Mouse (Mus musculus) kidney, adult 2 months (tissue): ENCODE measurements around the gene Cd109. TPM values are rescaled to one million over a fixed set of nuclear protein-coding genes. Genes with fewer than 3 reads are reported as not detected.

Source experiments
- DNase-seq: peaks from one replicate; pipeline ENCODE4 v3.0.0; 2021
- H3K27ac ChIP-seq: fragments of 200-500 bp; 2 replicates; pipeline ENCODE4 v1.5.1; 2012; ENCODE audit warnings: low read depth, low read length, control low read depth, inconsistent platforms; ENCODE audit not compliant: insufficient read depth
- H3K27me3 ChIP-seq: fragments of 200-500 bp; replicated peaks from 2 replicates; pipeline ENCODE4 v1.6.1; 2012; ENCODE audit warnings: mild to moderate bottlenecking, moderate library complexity, low read length, inconsistent platforms; ENCODE audit not compliant: control insufficient read depth, insufficient read depth
- H3K36me3 ChIP-seq: fragments of 200-500 bp; 2 replicates; pipeline ENCODE4 v1.6.1; 2012; ENCODE audit warnings: mild to moderate bottlenecking, moderate library complexity, low read length, inconsistent platforms; ENCODE audit not compliant: control insufficient read depth, insufficient read depth
- H3K4me1 ChIP-seq: fragments of 200-500 bp; 2 replicates; pipeline ENCODE4 v1.6.1; 2011; ENCODE audit warnings: low read length; ENCODE audit not compliant: control insufficient read depth, insufficient read depth
- H3K4me3 ChIP-seq: fragments of 200-500 bp; 2 replicates; pipeline ENCODE4 v1.5.1; 2011; ENCODE audit warnings: mild to moderate bottlenecking, low read depth, low read length, control low read depth; ENCODE audit not compliant: insufficient read depth
- CTCF ChIP-seq: fragments of 200-500 bp; conservative IDR thresholded peaks from 2 replicates; pipeline ENCODE4 v1.5.1; 2011; ENCODE audit warnings: low read depth, mild to moderate bottlenecking, control low read depth, low read length, moderate library complexity, mixed read lengths; ENCODE audit not compliant: insufficient read depth, insufficient read length
- POLR2A ChIP-seq: fragments of 200-500 bp; IDR thresholded peaks from one replicate; pipeline ENCODE4 v1.6.1; 2011; ENCODE audit warnings: low read depth, low read length, control low read depth
- WGBS: fragments of 180-500 bp; shearing (Covaris S2); methylation state at CpG from one replicate; pipeline ENCODE4 v1.1.7; 2018; 5-methylcytosine and 5-hydroxymethylcytosine counted together
- polyA plus RNA-seq: library from polyadenylated mRNA; depleted of rRNA; stranded (reverse); fragments of >200 nt; gene quantifications from 2 replicates; pipeline ENCODE4 v1.2.3, GENCODE M21; 2012; rRNA removed

The Cd109 gene
- polyA plus RNA-seq = 0.30 and 0.33 TPM in 2 replicates

DNA sequence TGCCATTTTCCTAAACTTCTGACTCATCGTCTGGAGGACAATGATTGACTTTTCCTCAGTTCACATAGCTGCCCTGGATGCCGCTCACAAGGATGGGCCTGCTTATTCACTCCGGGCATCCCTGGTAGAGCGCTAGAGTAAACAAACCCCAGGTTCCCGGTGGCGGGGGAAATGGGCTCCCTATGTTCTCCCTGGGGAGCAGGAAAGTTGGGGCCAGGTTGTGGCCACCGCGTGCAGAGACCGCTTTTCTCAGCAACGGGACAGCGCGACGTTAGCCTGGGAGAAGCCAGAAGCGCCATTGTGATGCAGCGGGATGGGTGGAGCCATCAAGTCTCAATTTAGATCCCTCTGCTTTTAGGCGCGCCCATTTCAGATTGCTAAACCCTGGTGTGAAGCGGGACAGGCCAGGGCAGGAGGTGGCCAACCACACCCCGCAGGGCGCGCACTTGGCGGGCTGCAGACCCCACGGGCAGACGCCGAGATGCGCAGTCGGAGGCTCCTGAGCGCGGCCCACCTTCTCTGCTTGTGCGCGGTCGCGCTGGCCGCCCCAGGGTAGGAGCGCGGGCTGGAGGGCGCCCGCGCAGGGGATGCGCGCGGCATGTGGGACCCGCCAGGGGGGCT lies at the start of gene Cd109:
Gene Cd109 (plus strand): TSS at position 146 of the 621 bp plus-strand sequence.
- Histone ChIP-seq H3K36me3 (no peaks in the 10 kb centered on the region), H3K4me1 (no peaks in the 10 kb centered on the region), H3K27ac (no peak within 1 kb of the TSS), H3K27me3 (peaks cover 2% of the 10 kb centered on the region; the same call in 1 of the 2 replicates), H3K4me3 (peak within 1 kb of the TSS; percentile 50)
- 2% methylated on average over 43 of the region's 43 CpGs for WGBS
- no peak for TF ChIP-seq CTCF
- no peak for TF ChIP-seq POLR2A
- peak; percentile 24 for DNase-seq

DNA sequence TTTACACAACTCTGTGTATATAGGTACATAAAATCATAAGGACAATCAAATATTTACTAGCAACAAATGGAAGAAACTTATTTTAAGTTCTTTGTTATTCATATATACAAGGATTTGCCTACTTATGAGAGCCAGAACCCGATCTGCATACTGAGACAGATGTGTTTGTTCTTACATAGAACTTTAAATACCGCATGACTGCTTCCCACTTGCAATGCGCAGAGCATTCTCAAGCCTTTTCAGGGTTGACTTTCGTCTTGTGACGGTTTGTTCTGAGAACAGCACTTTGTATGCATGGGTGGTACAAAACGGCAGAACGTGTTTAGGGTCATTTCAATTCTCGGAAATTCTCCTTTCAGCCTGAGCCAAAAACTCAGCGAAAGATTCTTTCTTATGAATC lies 45.4 kb upstream of the Cd109 start:
- no peak for TF ChIP-seq POLR2A
- no peak for TF ChIP-seq CTCF
- Histone ChIP-seq H3K27ac (no peak overlapping the region), H3K4me3 (no peak overlapping the region), H3K36me3 (peaks cover 1% of the 10 kb centered on the region; the same call in 1 of the 2 replicates), H3K27me3 (no peaks in the 10 kb centered on the region), H3K4me1 (no peaks in the 10 kb centered on the region)
- no peak for DNase-seq
- 93% methylated on average over 9 of the region's 9 CpGs for WGBS

DNA sequence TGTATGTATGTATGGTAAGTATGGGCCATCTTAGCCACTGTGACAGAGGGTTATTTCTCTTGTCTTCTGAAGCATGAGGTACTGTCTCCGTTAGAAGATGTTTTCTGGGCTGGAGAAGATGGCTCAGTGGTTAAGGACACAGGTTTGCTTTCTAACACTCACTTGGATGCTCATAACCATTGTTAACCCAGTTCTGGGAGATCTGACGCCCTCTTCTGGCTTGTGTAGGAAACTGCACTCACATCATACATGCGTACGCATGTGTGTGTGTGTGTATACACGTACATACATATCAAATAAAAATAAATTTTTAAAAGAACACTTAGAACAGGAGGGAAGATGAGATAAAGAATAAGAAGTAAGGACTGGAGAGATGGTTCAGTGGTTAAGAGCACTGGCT lies 38.9 kb upstream of the Cd109 start:
- H3K36me3 ChIP-seq = no peaks in the 10 kb centered on the region
- H3K4me3 ChIP-seq = no peak overlapping the region
- H3K27ac ChIP-seq = no peak overlapping the region
- 95% methylated on average over 5 of the region's 5 CpGs for WGBS
- no peak for TF ChIP-seq CTCF
- no peak for TF ChIP-seq POLR2A
- no peak for DNase-seq
- H3K27me3 ChIP-seq = no peaks in the 10 kb centered on the region
- H3K4me1 ChIP-seq = no peaks in the 10 kb centered on the region

DNA sequence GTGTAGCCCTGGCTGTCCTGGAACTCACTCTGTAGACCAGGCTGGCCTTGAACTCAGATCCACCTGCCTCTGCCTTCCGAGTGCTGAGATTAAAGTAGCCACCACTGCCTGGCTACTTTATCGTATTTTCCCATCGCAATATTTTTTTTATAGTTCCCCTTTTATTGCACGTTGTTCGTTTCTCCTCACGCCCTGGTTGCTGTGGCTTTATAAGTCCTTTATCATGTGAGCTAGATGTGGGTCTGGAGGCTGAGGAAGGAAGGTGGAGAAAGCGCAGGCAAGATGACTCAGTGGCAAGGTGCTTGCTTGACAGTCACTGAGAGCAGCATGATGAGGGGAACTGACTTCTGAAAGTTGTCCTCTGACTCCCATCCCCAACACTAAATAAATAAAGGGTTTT lies 36.5 kb upstream of the Cd109 start:
- no peak overlapping the region for H3K4me3 ChIP-seq
- H3K27me3 ChIP-seq = no peaks in the 10 kb centered on the region
- TF ChIP-seq CTCF = no peak
- TF ChIP-seq POLR2A = no peak
- 89% methylated on average over 7 of the region's 7 CpGs for WGBS
- no peak overlapping the region for H3K27ac ChIP-seq
- no peak for DNase-seq
- H3K4me1 ChIP-seq = no peaks in the 10 kb centered on the region
- H3K36me3 ChIP-seq = no peaks in the 10 kb centered on the region

DNA sequence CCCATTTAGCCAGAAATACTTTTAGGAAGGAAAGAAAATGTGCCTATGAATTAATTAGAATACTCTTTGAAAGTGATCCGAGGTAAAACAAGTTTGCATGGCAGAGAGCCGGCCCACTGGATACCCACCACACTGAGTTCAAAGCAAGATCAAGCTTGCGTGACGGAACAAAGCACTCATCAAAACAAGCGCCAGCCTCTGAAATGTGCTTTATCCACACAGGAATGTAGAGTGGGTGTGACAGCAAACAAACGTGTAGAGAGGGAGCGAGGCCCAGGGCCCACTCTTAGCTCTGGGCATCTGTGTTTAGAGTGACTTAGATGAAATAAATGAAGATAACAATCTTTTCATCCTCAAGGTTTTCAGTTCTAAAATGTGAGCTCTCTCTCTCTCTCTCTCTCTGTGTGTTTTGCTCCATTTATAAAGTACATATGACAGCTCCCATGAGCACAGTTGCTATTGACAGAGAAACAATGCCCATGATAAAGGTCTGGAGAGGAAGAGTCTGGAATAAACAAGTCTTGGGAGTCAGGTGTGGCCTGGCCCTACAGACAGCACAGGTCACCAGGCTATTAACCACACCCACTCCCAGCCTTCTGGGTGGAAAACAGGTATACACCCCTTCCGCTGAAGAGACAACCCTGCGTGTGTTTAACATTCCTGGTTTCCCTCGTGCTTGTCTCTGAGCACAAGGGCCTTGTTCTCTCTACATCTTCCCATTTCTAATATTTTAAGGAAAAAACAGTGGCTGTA lies 35.5 kb upstream of the Cd109 start:
- H3K27ac ChIP-seq = no peak overlapping the region
- no peaks in the 10 kb centered on the region for H3K4me1 ChIP-seq
- no peak overlapping the region for H3K4me3 ChIP-seq
- WGBS = 52% methylated on average over 10 of the region's 10 CpGs
- no peaks in the 10 kb centered on the region for H3K27me3 ChIP-seq
- H3K36me3 ChIP-seq = no peaks in the 10 kb centered on the region
- no peak for DNase-seq
- TF ChIP-seq POLR2A (no peak), CTCF (no peak)

DNA sequence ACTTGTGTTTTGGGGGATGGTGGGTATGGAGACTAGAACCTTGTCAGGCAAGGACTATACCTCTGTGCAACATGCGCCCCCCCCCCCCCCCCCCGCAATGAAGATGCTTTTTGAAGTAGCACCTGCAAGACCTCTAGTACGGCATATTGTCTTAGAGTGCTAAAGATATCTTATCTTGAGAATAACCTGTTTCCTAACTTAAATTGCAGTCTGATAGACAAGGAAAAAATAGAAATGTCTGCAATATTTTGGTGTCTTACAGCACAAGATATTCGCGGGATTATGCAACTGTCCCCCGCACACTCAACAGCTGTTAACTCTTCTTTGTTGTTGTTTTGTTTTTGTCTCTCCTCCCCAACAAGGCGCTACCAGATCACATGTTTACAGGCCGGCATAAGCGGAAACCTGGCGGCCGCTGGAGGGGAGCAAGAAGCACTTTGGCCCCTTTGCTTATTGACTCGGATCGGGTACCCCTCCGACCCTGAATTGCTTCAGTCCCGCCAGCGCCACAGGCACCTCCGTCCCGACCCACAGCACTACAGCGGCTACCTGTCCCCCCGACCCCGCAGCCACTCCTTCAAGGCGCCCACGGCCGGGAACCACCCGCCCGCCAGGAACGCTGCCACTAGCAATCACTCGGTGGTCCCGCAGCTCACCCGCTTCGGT lies 28.0 kb upstream of the Cd109 start:
- peak; percentile 54 for DNase-seq
- Histone ChIP-seq H3K4me1 (no peaks in the 10 kb centered on the region; the same call in 1 of the 2 replicates), H3K36me3 (no peaks in the 10 kb centered on the region), H3K27me3 (no peaks in the 10 kb centered on the region), H3K4me3 (peak overlapping the region; percentile 62), H3K27ac (peak overlapping the region; percentile 18)
- WGBS = under 1% methylated on average over 31 of the region's 31 CpGs
- TF ChIP-seq POLR2A (no peak), CTCF (no peak)

DNA sequence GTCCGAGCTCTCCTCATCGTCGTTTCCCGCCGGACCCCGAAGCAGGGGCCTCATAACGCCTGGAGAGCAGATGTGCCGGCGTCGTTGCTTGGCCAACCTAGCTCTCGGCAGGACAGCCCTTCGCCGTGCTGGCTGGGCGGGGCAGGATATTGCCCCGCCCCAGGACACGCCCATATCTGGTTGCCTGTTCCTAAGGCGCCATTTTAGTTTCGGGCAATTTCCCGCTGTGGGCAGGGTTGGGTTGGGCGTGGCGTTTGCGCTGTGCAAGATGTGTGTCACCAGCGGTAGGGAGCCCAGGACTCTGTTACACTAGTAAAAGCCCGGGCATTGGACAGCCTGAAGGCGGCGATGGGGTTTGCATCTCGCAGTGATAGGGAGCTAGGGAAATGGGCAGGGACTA lies 27.4 kb upstream of the Cd109 start, which contains the start of gene Slc17a5:
Gene Slc17a5 (minus strand): TSS at position 128 of the 400 bp plus-strand sequence.
- H3K4me1 ChIP-seq = no peaks in the 10 kb centered on the region; the same call in 1 of the 2 replicates
- no peaks in the 10 kb centered on the region for H3K36me3 ChIP-seq
- TF ChIP-seq CTCF = no peak
- TF ChIP-seq POLR2A = no peak
- no peaks in the 10 kb centered on the region for H3K27me3 ChIP-seq
- under 1% methylated on average over 27 of the region's 27 CpGs for WGBS
- peak within 1 kb of the TSS; percentile 62 for H3K4me3 ChIP-seq
- H3K27ac ChIP-seq = peak within 1 kb of the TSS; percentile 18
- DNase-seq = peak; percentile 96
